Mouse (Mus musculus): ENCODE data around the gene Ttf1. TPM values are rescaled to one million over a fixed set of nuclear protein-coding genes. Genes with fewer than 3 reads are reported as not detected.

The Ttf1 gene
- 22.9 and 25.1 TPM in 2 replicates for total RNA-seq (2017)

DNA sequence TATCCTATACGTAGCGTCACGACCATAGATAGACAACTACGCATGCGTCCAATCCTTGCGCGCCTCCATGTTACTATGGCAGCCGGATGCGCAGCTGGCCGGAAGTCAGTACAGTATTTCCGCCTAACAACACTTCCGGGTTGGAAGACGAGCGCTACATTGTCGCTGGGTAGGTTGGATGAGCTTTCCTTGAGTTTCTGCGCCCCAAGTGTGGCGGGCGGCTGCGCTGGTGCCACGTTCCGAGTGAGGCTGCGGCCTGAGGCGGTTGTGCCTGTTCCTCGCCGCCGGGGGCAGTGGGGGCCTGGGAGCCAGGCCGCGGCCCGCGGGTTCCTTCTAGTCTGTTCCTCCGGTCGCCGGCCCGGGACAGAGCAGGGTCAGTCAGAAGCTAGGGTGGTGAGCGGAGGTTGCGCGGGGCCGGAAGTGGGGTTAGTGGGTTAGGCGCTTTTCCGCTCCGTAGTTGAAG lies at the start of gene Ttf1:
TSS of gene Ttf1 (plus strand) at position 128 of the 463 bp plus-strand sequence.
- peak; percentile 86 to 95 for ATAC-seq (replicated peaks in 1 of 2; ENCODE audit: insufficient read depth in 1 of 2, low FRiP score in 2 of 2, low TSS enrichment in 1 of 2, low read depth in 1 of 2, poor library complexity in 2 of 2, severe bottlenecking in 2 of 2)

DNA sequence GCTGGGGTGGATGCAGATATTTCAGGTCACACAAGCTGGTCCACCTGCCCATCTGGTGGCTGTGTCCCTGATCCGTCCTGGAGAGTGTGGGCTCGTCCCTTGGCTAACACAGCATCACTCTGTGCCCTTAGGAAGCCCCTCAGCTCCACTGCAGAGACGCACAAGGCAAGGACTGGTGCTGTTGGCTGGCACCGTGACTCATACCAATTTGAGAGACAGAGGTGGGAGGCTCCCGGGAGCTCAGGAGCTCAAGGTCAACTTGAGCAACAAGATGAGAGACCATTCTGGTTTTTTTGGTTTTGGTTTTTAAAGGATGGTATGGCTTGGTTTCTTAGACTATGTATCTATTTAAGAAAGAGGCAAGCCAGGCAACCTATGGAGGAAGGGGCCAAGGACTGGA lies 47.5 kb upstream of the Ttf1 start:
- no peak for ATAC-seq (replicated peaks in 1 of 2; ENCODE audit: insufficient read depth in 1 of 2, low FRiP score in 2 of 2, low TSS enrichment in 1 of 2, low read depth in 1 of 2, poor library complexity in 2 of 2, severe bottlenecking in 2 of 2)

DNA sequence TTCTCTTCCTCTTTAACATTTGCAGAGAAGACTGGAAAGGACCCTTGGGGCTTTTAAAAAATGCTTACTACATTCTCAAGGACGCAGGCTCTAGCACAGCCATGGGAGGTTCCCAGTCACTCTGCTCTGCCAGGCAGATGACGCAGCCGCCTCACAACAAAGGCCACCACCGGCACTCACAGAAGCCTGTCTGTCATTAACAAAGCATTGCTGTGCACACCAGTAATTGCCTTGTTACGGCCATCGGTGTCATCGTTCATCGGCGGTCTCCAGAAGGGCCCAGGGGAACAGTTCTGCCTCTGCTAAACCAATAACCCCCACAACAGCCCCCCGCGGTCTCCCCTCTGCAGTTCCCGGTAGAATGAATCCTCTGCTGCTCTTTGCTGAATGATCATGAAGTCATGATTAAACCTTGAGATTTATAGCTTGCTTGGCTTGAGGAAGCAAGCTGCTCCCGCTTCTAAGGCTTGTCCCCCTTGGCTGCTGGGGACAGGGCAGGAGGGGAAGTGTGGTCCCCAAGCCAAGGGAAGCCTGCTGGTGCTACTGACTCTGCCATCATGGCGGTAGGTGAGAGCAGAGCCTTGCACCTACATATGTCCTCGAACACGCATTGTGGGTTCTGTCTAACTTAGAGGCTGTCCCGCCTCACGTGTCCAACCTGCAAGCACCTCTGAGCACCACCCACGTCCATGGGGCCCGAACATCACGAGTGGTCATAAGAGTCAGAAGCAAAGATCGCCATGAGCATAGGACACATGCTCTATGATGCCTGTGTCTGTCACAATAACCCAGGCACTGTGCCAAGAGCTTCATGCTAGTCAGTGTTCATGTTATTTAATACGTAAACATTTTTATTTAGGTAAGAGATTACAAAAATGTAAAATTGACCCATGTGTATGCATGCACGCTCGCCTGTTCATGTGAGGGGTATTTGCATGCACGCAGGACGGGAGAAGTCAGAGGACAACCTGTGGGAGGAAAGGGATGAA lies 43.2 kb upstream of the Ttf1 start:
- ATAC-seq (replicated peaks in 1 of 2; ENCODE audit: insufficient read depth in 1 of 2, low FRiP score in 2 of 2, low TSS enrichment in 1 of 2, low read depth in 1 of 2, poor library complexity in 2 of 2, severe bottlenecking in 2 of 2): no peak

DNA sequence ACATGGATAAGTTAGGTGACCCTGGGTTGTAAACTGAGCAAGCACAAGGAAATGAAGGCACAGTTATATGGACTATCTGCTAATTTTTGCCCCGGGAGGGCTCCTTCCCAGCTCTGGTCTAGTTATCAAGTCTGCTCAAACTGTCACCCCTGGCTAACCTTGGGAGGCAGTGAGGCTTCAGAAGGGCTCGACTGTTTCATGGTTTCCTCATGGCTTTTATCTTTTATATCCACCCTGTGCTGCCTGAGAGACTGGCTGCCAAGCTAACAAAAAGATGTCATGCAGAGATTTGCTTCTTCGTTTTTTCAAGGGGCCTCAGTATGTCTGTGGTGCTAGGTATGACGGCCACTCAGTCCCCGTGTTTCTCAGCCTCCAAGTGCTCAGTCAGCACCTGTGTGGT lies 41.4 kb upstream of the Ttf1 start:
- ATAC-seq (replicated peaks in 1 of 2; ENCODE audit: insufficient read depth in 1 of 2, low FRiP score in 2 of 2, low TSS enrichment in 1 of 2, low read depth in 1 of 2, poor library complexity in 2 of 2, severe bottlenecking in 2 of 2): no peak

DNA sequence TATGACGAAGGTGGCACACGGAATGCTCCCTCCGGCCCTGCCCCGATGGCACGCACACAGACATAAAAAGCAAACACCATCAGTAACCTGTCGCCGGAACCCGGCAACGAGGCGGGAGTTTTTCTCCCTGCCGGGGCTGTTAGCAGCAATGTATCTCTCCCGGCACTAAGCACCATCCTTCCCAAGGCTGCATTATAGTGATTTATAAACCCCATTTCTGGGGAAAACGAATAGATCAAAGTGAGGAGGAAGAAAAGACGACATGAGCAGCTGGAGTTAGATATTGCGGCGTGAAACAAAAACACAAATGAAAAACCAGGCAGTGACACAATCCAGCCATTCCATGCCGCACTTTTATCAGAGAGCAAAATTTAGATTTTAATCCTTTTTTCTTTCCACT lies 39.0 kb upstream of the Ttf1 start:
- no peak for ATAC-seq (replicated peaks in 1 of 2; ENCODE audit: insufficient read depth in 1 of 2, low FRiP score in 2 of 2, low TSS enrichment in 1 of 2, low read depth in 1 of 2, poor library complexity in 2 of 2, severe bottlenecking in 2 of 2)

DNA sequence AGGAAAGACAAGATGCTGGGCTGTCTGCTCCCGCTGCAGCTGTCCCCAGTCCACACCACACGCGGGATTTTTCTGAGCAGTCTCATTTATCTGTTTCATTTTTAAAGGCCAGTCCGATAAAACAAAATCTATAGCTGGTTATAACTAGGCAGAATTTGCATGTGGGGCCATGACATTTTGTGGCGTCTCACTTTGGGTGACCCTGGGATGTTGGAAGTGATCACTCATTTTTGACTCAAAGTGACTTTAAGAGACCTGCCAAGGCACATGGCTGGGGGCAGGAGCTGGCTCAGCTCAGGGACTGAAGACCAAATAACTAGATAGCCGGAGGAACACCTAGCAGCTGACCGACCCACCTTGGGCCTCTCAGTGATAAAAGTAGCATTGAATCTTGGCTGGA lies 37.1 kb upstream of the Ttf1 start:
- no peak for ATAC-seq (replicated peaks in 1 of 2; ENCODE audit: insufficient read depth in 1 of 2, low FRiP score in 2 of 2, low TSS enrichment in 1 of 2, low read depth in 1 of 2, poor library complexity in 2 of 2, severe bottlenecking in 2 of 2)

DNA sequence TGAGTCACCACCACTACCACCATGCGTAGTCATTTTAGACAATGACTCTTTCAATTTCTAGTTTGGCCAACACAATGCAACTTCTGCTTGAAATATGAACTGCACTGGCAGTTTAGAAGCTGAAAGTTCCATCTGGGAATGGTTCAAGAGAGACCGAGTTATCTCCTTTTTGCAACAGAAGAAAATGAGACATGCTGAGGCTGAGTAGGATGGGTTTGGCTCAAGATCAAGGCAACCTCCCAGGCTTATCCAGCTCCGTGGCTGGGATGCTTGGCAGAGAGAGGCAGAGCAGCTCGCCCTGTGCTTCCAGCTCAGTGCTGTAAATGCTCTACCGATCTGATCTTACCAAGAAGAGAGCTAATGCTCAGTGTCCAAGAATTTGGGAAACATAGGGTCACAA lies 34.8 kb upstream of the Ttf1 start:
- ATAC-seq (replicated peaks in 1 of 2; ENCODE audit: insufficient read depth in 1 of 2, low FRiP score in 2 of 2, low TSS enrichment in 1 of 2, low read depth in 1 of 2, poor library complexity in 2 of 2, severe bottlenecking in 2 of 2): no peak

DNA sequence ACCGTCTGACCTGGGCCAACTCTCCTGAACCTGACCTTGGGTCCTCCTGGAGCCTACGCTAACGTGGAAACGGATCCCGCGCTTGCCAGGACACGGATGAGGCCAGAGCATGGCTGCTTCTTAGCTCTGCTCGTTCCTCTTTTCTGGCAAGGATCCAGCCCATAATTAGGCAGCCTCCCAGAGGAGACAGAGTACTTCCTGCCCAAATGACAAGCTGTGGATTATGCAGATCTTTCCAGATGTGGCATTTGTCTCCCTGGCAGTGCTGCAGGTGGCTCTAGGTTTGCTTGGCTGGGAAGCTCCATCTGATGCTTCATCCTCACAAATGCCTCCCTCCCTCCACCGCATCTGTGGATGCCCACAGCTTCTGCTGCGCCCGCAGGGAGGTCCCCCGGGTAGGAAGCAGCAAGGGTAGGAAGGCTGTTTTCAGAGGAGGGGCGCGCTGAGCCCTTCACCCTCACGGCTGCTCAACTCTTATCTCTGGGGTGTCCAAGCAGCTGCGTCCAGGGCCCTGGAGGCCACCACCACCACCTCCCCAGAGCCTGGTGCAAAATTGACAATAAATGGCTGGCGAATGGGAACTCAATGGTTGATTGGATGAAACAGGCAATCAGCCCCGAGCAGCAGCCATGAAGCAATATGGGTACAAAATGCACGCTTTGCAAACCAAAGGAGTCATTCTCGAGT lies 29.9 kb upstream of the Ttf1 start:
- no peak for ATAC-seq (replicated peaks in 1 of 2; ENCODE audit: insufficient read depth in 1 of 2, low FRiP score in 2 of 2, low TSS enrichment in 1 of 2, low read depth in 1 of 2, poor library complexity in 2 of 2, severe bottlenecking in 2 of 2)

DNA sequence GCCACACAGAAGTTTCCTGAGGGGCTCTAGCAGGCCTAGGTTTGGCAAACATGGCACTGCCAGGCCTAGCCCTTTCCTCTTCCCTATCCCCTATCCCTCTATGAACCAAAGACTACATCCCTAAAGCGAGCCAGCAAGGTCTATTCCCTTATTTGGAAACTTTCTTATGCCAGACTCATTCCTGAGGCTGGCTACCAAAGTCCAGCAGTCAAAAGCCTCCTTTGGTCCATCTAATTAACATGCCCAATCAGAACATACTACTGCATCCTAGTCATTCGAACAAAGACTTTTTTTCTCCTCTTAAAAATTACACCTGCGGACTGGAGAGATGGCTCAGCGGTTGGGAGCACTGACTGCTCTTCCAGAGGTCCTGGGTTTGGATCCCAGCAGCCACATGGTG lies 28.1 kb upstream of the Ttf1 start:
- no peak for ATAC-seq (replicated peaks in 1 of 2; ENCODE audit: insufficient read depth in 1 of 2, low FRiP score in 2 of 2, low TSS enrichment in 1 of 2, low read depth in 1 of 2, poor library complexity in 2 of 2, severe bottlenecking in 2 of 2)

DNA sequence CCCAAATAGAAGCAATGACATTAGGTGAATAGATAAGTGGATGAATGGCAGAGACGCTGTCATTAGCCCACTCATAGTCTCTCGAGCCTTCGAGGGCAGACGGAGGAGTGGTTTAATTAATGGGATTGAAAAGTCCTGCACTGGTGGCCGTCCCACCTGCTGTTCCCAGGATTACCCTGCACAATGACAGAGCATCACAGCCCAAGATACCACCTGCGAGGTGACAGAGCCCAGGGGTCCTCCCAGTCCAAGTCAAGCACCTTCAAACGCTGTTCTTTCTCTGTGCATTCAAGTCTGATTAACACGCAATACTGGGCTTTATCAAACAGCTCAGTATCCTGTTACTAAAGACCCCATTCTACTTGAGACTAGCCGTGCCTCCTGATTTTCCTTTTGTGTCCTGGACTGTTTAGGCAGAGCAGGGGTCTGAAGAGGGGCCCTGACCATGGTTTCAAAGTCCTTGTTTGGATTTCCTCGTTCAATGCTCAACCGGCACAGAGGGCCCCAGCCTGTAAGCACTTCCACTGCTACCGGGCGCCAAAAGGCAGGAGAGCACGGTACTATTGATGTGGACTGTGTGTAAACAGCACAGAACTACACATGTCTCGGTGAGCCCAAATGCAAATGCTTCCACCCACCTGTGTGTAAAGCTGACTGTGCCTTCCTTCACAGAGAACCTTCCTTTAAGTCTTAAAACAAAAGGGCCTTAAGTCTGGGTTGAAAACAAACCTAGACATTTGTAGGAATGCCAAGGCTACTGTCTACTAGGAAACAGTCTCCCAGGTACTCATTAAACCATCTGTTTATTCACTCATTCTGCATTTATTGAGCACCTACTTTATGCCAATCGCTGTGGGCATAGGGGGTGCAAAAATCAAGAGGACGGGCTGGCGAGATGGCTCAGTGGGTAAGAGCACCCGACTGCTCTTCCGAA lies 25.3 kb upstream of the Ttf1 start:
- ATAC-seq (replicated peaks in 1 of 2; ENCODE audit: insufficient read depth in 1 of 2, low FRiP score in 2 of 2, low TSS enrichment in 1 of 2, low read depth in 1 of 2, poor library complexity in 2 of 2, severe bottlenecking in 2 of 2): no peak

DNA sequence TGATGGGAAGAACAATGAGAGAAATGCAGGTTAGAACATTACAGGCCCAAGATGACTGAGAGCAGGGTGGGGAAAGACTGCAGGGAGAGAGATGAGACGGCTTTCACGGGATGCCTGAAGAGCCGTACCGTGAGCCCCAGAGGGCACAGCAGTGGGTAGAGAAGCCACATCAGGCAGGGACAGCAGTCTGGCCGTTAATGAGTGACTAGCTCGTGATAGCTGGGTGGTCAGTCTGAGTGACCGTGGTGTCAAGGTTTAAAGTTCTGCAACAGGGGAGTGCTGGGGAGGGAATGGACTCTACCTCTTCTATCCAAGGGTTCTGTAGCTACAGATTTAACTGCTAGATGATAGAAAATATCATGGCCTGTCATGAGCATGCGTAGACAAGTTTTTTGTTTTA lies 24.4 kb upstream of the Ttf1 start:
- ATAC-seq (replicated peaks in 1 of 2; ENCODE audit: insufficient read depth in 1 of 2, low FRiP score in 2 of 2, low TSS enrichment in 1 of 2, low read depth in 1 of 2, poor library complexity in 2 of 2, severe bottlenecking in 2 of 2): no peak

DNA sequence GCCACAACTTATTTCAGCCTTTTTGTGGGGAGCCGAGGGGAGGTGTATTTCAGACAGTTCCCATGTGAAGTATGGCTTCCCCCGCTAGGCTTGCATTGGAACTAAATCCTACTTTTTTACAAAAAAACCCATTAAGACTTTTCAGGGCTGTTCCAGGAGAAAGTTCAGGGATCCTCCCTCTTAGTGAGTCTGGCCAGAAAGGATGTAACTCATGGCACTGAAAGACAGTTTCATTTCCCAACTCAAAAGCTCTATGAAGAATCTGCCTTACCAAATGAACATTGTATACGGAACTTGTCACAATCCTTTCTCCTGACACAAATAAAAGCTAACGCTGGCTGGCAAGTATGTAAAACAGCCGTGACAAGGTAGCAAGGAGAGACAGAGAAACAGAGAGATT lies 20.3 kb upstream of the Ttf1 start:
- ATAC-seq (replicated peaks in 1 of 2; ENCODE audit: insufficient read depth in 1 of 2, low FRiP score in 2 of 2, low TSS enrichment in 1 of 2, low read depth in 1 of 2, poor library complexity in 2 of 2, severe bottlenecking in 2 of 2): no peak

DNA sequence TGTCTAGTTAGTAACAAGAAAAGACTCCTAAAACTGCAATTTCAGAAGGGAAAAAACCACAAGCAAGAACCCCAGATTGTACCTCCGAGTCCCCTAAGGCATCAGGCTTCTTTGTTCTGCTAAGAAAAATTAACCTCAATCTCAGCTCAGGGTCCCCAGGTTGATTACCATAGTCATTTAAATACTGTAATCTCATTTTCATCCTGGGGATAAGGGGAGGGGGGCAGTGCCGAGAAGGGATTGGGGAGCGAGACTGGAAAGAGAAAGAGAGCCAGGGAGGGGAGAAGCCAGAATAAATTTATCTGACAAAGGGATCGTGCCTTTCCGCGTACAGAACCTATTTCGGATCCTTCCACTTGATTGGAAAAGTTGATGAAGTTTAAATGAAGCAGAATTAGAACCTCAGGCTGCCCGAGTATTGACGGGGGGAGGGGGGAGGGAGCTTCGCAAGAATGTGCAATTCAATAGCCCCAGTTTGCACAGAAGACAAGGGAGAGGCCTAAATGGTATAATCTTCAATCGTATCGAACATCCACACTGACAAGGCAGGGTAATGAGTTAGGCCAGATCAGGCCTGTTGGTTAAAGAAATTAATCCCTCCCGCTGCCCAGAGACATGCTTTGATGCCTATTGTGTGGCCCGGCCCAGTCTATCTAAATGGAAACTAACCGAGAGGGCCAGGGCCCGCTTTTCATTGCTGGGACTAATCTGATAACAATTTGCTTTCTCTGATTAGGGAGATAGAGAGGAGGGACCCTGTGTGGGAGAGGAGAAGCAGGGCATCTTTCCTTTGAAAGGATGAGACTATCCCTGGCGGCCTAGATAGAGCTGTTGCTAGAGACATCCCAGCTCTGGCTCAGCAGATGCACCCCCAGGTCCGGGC lies 19.2 kb upstream of the Ttf1 start:
- ATAC-seq (replicated peaks in 1 of 2; ENCODE audit: insufficient read depth in 1 of 2, low FRiP score in 2 of 2, low TSS enrichment in 1 of 2, low read depth in 1 of 2, poor library complexity in 2 of 2, severe bottlenecking in 2 of 2): no peak

DNA sequence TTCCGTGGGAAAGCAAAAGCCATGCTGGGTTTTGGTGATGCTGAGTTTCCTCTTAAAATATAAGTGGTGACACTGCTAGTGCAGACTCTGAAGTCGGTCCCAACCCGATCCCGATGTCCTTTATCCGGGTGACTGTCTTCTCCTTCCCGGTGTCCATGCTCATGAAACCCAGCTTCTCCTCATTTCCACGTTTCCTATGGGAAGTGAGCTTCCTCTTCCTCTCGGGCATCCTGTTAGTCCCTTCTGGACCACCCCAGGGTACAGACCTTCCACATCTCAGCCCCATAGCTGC lies 18.6 kb upstream of the Ttf1 start:
- no peak for ATAC-seq (replicated peaks in 1 of 2; ENCODE audit: insufficient read depth in 1 of 2, low FRiP score in 2 of 2, low TSS enrichment in 1 of 2, low read depth in 1 of 2, poor library complexity in 2 of 2, severe bottlenecking in 2 of 2)

DNA sequence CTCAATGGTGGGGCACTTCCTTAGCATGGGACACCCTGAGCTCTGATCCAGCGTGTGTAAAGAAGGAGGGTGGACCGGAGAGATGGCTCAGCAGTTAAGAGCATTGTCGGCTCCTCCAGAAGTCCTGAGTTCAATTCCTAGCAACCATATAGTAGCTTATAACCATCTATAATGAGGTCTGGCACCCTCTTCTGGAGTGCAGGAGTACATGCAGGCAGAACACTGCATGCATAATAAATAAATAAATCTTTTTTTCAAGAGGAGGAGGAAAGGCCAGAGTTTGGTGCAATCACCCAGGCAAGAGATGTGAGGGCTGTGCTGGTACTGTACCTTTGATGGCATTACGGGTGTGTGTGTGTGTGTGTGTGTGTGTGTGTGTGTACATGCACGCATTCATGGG lies 17.9 kb upstream of the Ttf1 start:
- no peak for ATAC-seq (replicated peaks in 1 of 2; ENCODE audit: insufficient read depth in 1 of 2, low FRiP score in 2 of 2, low TSS enrichment in 1 of 2, low read depth in 1 of 2, poor library complexity in 2 of 2, severe bottlenecking in 2 of 2)

DNA sequence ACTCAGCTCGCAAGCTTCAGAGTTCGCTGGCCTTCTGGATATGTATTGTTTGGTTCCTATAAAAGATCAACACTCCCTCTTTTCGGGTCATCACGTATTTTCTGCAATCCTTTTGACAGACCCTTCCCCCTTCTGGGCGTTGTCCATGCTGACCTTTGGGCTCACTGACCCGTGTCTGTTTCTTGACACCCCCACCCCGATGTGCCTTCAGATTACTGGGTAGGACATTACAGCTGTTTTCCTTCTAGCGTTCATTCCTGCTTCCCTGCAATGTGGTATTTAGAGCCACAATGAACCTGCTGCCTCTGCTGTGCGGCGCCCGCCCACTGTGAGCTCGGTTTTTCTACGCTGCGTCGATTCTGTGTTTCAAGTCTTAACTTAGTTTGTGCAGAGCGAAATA lies 13.9 kb upstream of the Ttf1 start:
- no peak for ATAC-seq (replicated peaks in 1 of 2; ENCODE audit: insufficient read depth in 1 of 2, low FRiP score in 2 of 2, low TSS enrichment in 1 of 2, low read depth in 1 of 2, poor library complexity in 2 of 2, severe bottlenecking in 2 of 2)

DNA sequence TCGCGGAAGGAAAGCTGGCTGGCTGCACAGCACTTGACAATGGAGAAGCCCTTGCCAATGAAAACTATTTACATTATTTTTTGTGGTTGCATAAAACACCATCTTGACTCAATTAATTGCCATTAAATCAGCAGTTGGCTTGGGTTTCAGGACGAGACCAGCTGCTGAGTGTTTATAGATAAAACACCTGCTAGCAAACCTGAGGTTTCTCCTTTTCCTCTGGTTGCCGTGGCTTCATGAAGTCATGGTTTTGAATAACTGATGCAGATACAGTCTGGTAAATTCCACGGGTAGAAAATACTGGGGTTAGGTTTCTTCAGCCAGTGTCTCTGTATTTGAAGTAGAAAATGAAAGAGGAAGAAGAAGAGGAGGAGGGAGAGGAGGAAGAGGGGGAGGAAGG lies 8.1 kb upstream of the Ttf1 start:
- no peak for ATAC-seq (replicated peaks in 1 of 2; ENCODE audit: insufficient read depth in 1 of 2, low FRiP score in 2 of 2, low TSS enrichment in 1 of 2, low read depth in 1 of 2, poor library complexity in 2 of 2, severe bottlenecking in 2 of 2)

All from hematopoietic stem cell, adult 5-6 weeks (primary cell).